Mouse (Mus musculus) left cerebral cortex, postnatal 36 days (tissue): ENCODE measurements at regions not wholly inside any gene's neighbourhood (a gene's known extent, or its start where the extent isn't known, plus 50 kb on each side); places are given as distances from the start of the nearest gene placed in this dataset.

Experiments
- DNase-seq, 2 experiments: peaks; one replicate each; pipeline ENCODE4 v3.0.0; 2021 to 2022; ENCODE audit warnings: low spot score in 2 of 2, mixed read lengths in 1 of 2
- intact Hi-C: fragments of 180-260 bp; cut with DNase I; formaldehyde crosslinking; loops from one replicate; pipeline ENCODE4 v1.15.1; 2025

DNA sequence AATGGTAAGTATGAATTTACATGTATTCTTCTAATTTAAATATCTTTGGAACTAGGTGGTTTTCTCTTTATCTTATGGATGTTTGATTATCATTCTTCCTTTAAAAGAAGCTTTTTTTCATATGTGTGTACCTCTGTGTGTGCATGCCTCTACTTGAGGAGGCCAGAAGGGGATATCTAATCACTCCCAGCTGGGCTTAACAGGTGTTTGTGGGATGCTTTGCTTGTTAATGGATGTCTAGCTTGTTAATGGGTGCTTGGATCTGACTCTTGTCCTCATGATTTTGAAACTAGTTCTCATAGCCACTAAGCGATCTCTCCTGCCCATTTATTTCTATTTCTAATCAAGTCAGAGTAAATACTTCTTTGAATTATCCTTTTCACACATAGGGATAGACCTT lies 408.8 kb upstream of the Meis1 start:
- DNase-seq = no peak
- intact Hi-C loops = no loop called here

DNA sequence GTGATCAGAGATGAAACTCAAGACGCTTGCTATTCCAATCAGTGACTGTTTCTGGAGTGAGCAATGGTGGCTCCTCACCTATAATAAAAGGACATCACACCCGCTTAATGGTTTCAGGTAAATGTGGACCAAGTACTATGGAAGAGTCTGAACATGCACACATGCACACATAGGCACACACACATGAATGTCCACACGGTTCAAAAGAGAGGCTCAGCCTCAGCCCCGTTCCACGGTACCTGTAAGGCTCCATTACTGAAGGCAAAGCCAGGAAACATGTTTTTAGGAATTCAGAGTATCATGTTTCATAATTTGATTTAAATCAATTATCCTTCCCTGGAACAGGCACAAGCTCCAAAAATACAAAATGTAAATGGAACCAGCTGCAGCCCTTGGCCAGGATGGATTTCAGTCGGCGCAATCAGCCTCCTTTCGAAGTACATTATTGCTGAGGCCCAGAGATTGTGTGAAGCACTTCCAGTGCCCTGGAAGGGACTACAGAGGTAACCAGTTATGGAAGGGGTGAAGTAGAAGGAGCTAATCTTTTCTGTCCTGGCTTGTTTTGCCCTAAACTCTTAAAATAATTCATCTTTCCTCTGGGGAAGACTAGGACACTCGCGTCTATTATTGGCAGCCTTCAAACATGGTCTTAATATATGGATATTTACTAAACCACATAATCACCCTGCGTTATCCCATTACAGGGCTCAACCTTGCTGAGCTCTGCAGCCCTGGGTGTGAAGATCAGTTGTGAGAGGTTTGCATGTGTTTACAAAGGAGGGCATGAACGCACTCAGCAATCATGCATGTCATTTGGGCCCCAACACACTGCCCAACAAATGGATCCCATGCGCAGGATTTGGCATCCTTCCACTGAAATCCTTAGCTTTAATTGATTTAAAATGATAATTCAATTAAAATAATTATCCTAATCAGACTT lies 415.2 kb upstream of the Meis1 start:
- no peak for DNase-seq
- intact Hi-C loops = no loop called here

DNA sequence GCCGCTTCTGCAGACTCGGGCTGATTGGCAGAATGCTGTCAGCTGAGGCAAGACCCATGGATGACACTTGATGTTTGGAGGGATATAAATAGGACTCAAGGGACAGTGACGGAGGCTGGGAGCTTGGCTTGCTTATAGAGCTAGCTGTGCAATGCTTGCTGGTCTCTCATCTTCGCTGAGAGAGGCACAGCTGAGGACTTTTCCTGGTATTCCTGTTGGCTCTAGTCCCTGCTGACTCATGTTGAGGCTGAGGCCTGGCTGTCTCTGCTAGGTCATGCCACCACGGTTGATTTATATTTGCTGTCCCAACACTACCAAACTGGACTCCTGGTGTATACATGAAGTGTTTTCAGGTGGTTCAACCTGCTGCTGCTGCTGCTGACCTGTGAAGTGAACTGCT lies 419.6 kb upstream of the Meis1 start:
- intact Hi-C loops = no loop called here
- no peak for DNase-seq

DNA sequence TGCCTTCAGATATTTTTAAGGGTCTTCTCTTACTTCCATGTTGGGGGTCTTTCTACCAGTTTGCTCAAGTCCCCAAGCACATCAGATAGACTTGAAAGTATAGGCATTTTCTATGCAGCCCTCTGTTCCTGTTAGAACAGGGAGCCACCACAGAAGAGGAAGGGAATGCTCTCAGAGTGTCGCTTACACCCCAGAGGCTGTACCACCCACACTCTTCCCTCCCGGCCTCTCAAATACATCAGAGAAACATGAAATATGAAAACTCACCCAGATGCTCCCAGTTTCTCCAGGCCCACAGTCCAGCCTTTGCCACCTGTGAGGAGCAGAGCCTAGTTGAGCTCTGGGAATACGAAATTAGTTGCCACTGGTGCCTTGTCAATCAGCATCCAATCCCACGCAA lies 423.2 kb upstream of the Meis1 start:
- intact Hi-C loops = no loop called here
- DNase-seq = no peak

DNA sequence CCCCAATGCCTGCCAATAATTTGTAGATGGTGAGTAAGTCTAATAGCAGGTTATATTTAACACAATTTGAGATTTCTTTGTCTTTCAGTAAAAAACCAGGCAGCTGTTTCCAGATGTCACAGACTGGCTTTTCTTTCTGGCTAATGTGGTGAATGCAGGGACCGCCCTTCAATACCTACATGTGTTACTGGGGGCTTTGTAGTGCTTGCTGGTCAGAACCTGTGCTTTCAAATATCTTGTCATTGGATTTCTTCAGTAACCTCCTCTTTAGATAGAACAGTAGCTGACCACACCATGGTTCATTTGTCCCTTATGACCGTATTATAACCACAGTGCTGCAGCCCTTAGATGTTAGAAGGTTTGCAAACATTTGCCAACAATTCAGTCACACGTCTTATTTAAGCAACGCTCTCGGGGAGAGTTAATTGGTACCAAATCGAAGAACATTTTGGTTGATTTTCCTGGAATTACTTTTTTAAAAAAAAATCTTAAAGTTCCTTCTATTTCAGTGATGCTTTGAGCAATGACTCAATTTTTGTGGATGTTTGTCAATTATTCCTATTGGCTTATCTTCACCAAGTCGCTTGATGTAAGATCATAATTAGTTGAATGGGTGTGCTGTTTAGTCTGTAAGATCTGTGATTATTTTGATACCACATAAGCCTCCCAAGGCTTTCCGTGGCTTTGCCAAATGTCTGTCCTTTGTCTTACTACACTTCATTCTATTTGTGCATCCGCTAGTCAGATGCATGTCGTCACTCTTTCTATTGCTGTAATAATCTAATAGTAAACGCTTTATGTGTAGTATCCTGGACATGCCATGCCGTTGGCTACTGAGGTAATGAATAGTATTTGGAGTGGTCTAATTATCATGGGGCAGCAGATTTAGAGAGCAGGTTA lies 436.9 kb upstream of the Meis1 start:
- intact Hi-C loops = no loop called here
- DNase-seq = no peak

DNA sequence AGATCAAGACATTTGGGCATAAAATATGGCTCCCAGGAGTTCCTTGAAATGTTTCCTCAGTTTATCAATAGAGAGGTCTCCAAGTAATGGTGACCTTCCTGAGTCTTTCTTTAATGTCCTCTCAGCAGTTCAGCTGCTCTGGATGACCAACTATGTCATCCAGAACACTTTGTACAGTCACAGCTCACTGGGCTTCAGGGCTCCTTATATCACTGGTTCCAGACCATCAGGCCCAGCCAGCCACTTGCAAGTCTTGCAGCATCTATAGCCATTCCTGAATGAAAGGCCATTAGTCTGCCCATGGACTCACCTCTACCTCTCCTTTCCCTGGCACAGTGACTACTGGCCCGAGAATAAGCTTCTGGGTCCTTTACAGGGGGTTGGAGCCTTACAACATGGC lies 437.8 kb upstream of the Meis1 start:
- intact Hi-C loops = no loop called here

DNA sequence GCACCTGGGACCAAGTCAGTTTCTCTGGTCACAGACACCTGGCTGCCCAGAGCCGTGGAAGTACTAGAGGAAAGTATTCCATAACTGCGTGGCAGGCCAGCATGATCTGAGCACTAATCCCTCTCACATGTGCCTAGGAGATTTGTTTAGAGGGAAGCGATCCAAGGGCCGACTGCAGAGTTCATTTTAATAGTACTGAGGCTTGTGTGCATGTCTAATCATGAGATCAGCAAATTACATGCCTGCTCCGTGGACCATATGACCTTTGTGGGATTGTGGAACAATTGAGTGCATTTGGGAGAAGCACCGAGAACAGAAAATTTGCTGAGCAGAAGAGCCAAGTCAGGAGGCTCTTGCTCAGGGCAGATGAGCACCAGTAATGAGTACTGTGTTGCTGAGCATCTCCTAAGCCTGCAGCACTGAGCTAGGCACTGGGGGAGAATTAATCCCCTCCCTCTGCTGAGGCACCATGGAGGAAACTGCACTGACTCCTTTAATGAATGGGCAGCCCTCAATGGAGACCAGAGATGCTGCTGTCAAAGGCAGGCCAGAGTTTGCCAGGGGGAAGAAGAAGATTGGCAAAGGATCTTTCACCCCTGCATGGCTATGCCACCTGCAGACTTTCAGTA lies 445.1 kb upstream of the Meis1 start:
- no peak for DNase-seq
- intact Hi-C loops = no loop called here

More for the DNA sequence above, 437.8 kb upstream of the Meis1 start:
- no peak for DNase-seq

DNA sequence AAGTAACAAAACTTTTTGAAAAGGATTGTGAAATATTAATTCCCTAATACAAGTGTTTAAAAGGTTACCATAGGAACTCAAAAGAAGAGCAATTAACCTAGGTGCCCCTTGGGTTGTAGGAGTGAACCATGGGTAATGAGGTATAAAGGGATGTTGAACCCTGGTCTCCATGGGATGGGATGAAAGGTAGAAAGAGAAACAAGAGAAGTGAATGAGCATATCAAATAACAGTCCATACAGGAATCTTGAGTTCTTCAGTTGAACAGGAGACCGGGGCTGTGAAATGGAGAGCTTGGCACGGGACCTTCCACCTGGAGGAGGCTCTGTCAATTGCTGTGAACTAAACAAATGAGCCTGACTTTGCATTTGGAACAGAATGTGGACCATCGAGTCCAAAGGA lies 449.6 kb upstream of the Meis1 start:
- intact Hi-C loops = no loop called here
- DNase-seq = no peak

DNA sequence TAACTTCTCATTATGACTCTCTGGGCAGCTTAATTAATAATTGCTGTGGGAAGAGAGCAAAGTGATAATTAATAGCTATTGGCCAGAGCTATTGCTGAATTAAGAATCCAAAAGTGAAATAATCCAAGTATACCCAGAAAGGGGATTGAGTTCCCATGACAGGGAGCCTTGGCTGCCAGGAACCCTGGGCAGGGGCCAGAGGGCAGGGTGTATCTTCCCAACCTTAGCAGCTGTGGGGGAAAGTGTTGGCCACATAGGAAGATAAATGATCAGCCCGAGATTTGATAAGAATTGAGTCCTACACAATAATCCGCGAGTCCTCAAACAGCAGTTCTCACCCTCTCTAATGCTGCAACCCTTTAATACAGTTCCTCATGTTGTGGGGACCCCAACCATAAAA lies 450.0 kb upstream of the Meis1 start:
- no peak for DNase-seq
- intact Hi-C loops = no loop called here

DNA sequence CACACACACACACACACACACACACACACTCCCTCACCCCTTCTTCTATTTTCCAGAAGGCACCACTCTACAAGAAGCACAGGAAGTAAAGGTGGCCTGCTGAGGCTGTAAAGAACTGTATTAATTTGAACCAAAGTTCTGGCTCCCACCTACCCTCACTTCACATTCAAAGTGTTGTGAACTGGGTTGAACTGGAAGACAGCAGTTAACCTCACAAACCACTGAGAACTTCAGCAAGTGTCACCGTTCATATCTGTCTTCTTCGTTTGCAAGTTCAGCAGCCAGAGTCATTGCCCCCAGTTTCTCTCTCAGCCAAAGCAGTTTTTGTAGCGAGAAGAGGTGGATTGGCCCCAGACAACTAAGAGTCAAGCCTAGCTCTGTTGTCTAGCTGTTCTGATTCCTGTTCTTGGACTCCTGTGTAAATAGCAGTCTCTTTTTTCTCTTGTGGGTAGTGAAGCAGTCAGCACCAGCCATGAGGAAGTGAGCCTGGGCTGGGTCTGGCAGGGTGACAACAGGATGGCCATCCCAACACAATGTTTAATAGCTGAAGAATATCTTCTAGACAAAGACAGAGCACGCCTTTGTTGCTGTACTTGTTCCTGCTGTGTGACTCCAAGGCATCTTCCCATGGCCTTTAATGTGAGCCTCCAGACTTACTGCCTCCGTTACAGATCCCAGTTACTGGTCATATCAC lies 452.0 kb upstream of the Meis1 start:
- DNase-seq = no peak
- intact Hi-C loops = no loop called here

DNA sequence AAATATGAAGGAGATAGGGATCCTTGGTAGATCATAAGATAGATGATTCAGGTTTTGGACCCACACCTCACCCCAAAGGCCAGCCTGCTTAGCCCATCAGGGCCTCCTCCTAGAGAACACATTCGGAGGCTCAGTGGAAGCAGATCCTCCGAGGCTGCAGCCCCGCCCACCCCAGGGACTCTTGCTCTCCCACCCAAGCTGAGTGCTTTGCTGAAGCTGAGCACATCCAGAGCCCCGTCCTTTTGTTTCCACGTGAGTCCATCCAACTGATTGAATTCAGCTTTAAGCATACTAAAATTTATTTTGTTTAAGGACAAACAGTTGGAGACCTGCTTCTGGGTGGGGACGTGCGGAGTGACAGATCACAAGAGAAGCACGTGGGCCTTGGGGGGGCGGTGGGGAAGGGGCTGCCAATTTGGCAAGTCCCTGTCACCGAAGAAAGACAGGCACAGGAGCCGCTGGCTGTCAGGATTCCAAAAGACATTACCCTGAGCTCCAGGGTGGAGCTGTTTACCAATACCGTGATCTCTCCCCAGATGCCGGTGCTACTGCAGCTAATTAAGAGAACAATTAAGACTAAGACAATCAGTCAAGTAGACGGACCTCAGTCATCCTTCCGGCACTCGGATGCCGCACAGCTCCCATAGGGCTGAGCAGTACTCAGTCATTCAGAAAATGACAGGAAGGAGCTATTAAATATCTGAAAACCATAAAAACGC lies 448.9 kb upstream of the Spred2 start:
- DNase-seq = no peak
- intact Hi-C loops = no loop called here

DNA sequence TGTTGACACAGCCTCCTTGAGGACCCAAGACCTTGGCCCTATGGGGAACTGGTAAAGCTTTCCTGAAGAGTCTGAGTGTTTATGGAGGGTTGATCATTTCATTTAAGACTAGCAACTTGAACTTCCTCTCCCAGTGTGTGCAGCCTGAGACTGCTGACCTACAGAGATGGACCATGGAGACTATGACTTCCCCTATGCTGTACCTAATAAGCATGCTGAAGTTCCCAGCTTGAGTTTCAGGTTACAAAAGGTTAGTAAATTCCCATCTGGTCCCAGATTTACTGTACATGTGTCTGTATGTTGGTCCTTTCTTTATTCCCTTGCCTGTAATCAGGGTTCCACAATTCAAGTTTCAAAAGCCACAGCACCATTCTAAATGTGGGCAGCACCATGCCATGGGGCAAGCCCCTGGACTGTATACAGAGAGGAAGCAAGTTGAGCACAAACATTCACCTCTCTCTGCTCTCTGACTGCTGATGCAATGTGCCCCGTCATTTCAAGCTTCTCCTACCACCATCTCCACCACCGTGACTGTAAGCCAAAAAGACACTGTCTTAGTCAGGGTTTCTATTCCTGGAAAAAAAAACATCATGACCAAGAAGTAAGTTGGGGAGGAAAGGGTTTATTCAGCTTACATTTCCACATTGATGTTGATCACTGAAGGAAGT lies 431.0 kb upstream of the Spred2 start:
- DNase-seq = no peak
- intact Hi-C loops = no loop called here

DNA sequence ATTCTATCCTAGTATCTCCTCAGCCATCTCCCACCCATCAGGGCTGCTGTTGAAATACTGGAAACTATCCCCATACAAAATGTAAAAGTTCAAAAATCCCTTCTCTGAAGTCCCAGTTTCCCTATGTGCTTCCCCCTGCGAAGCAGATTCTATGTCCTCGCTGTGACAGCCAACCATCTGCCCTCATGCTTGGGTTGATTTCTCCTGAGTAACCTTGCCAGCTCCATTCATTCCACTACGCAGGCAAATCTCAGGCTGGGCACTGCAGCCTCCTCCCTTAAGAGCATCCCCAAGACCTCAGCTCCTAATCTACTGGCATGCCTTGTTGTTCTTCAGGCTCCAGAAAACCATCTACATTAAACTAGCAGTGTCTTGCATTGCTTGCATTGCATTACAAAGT lies 402.5 kb upstream of the Spred2 start:
- intact Hi-C loops = no loop called here
- no peak for DNase-seq

DNA sequence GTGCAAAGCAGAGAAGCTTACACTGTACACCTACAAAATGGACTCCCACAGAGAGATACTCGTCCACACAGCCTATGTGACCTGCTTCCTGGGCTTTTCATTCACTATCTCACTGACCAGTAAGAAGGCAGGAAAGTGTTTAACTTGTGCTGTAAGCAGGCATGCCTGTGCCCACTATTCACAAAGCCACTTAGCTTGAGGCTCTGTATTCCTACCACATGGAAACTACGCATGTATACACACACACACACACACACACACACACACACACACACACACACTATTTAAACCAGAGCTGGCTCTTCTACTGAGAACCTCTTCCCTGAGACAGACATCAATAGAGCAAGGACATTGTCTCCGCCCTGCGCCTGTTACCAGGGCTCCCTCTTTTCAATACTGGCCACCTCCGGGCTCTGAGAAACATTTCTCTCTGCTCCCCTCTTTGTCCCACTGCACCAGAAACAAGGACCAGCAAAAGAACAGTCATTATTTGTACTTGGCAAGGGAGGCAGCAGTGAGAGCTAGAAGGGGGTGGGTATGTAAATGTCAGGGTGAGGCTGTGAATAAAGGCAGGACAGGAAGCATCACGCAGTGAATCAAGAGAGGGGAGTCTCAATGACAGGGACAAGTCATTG lies 400.2 kb upstream of the Spred2 start:
- intact Hi-C loops = no loop called here
- DNase-seq = peak; percentile 5 to 16

DNA sequence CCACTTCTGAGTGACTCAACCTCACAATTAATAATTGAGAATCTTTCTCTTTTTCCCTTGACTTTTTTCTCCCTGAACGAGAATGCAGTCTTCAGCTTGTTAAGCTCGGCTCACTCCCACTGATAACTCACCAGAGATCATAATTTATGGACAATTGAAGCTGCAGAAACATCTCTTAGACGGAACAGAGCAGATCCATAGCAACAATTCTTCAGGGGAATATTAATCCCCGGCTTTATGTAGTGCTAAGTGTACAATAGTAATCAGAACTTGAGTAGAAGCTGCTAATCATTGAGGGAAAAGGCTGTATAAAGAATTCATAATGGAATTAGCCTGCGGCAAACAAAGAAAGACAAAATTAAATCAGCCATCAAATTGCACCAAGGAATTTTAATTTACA lies 395.0 kb upstream of the Spred2 start:
- no peak for DNase-seq
- intact Hi-C loops = no loop called here

DNA sequence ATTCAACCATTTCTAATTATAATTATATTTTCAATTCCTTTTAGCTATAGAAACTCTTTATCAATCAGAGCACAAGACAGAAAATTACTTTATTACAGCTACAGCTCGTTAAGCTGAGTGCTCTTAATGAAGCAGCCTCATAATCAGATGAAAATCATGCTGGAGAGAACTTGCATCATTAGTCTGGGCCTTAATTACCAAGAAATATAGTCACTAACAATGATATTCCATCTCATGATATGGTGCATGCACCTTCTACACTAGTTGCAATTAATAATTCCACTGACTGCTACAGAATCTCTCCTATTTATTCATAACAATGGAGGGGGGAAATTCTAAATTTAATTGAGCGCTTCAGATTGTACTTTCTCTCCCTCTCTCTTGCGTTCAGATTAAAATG lies 393.5 kb upstream of the Spred2 start:
- intact Hi-C loops = no loop called here
- DNase-seq = no peak

DNA sequence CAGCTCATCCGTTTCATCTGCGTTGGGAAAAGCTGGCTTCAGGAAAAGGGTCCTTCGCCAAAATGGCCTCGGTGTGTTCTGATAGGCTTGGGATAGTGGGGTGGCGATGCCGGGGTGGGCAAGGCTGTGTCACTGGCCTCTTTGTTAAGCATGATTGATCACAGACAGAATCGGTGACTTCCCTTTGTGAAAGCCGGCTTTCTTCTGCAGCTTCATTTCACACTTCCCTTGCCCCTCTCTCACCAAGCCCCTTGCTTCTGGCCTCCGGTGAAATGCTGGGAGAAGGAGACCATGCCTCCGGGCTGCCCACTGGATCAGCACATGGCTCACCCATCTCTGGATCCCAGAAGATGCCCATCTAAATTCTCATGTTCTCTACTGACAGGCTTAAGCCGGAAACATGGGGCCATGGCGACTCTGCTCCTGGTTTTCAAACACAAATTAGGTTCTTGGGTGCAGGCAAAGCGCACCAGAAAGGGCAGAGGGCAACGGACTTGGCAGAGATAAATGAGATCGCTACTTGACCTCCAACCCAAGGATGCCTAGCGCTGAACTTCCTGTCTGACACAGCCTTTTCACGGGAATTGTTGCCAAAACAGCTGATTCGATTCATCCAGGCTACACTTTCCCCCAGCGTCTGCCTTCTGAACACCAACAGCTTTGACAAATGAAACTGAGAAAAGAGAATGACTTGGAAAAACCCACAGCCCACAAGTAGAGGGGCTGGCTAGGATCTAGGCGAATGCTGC lies 392.7 kb upstream of the Spred2 start:
- DNase-seq = no peak
- intact Hi-C loops = no loop called here

DNA sequence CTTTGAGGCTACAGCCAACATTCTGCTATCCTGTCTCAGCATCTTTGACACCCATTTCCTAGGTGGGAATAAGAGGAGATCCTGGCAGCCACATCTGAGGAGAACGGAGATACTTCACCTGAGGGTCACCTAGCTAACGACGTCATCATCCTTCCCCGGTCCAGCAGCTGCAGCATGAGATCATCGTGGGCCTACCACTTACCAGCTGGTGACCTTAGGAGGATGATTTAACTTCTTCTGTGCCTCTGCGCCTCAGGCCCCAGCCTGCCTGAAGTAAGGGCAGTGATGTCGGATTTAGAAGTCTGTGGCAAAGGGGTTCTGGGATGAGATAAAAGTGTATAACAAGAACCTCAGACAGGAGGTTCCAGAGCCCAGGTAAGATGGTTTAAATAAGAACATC lies 391.3 kb upstream of the Spred2 start:
- intact Hi-C loops = no loop called here
- DNase-seq = no peak
